In the genomic region with DNA sequence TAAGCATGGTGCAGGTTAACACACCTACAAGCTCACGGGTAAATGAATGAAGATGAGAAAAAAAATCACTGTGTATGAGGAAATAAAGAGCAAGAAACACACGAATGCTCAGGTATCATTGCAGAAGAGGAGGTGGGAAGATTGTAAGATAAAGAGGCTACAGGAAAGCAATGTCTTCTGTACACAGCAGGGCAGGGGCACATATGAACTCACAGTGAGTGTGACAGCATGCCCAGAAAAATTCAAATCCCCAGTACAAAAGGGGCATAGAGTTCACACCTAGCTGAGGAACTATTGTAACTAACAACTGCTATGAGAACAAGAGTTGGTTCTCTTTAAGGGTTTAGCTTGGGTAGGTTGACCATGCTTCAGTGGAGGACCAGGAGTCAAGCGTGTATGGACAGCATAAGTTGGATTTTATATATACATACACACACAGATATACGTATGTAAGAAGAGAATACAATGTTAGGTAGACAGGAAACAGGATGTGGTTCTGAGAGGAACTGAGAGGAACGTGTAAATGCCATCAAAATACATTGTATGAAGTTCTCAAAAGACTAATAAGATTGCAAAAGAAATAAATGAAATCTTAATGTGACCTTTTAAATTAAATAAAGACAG, we compare ENCODE assay signal across 14 mouse cellular contexts.
"Had no signal": no experiment of that assay in that cellular context is flagged by ENCODE, and none has a peak within 500 bp of the region (broad histone marks: within the 10 kb centered on the region; RNA-seq: fewer than 3 reads in every experiment).

No protein-coding gene starts in this region.

- H3K36me3 ChIP-seq: limb, embryonic 13.5 days; midbrain, embryonic 13.5 days had no signal

- H3K4me1 ChIP-seq: limb, embryonic 13.5 days; midbrain, embryonic 13.5 days had no signal

- H3K4me3 ChIP-seq: layer of hippocampus, adult 2 months; limb, embryonic 13.5 days; midbrain, embryonic 13.5 days had no signal

- DNase-seq: kidney, adult 11 months; kidney, adult 9 months; kidney, postnatal 4 days; lung, adult 18-20 months; retina, postnatal 1 day; right cerebral cortex, postnatal 4 days; spleen, adult 18-20 months; thymus, postnatal 4 days had no signal

- H3K9ac ChIP-seq: limb, embryonic 13.5 days; liver, embryonic 14.5 days; midbrain, embryonic 13.5 days had no signal

- H3K27ac ChIP-seq: kidney, postnatal 0 days; layer of hippocampus, adult 2 months; limb, embryonic 13.5 days; liver, embryonic 14.5 days; midbrain, embryonic 13.5 days; stomach, postnatal 0 days had no signal

- H3K27me3 ChIP-seq: limb, embryonic 13.5 days; midbrain, embryonic 13.5 days had no signal

- H3K4me2 ChIP-seq: limb, embryonic 13.5 days; midbrain, embryonic 13.5 days had no signal

- H3K9me3 ChIP-seq: limb, embryonic 13.5 days; midbrain, embryonic 13.5 days had no signal

- ATAC-seq: midbrain, embryonic 13.5 days had no signal
